Mouse (Mus musculus): Measurements from ENCODE around the gene Ikzf4. TPM values are rescaled to one million over a fixed set of nuclear protein-coding genes. Genes with fewer than 3 reads are reported as not detected.
A peak's percentile ranks its signal among the peaks of the same experiment; 100 is the strongest.

The Ikzf4 gene
- polyA plus RNA-seq (2012; rRNA removed) = 11.1 and 11.6 TPM in 2 replicates

DNA sequence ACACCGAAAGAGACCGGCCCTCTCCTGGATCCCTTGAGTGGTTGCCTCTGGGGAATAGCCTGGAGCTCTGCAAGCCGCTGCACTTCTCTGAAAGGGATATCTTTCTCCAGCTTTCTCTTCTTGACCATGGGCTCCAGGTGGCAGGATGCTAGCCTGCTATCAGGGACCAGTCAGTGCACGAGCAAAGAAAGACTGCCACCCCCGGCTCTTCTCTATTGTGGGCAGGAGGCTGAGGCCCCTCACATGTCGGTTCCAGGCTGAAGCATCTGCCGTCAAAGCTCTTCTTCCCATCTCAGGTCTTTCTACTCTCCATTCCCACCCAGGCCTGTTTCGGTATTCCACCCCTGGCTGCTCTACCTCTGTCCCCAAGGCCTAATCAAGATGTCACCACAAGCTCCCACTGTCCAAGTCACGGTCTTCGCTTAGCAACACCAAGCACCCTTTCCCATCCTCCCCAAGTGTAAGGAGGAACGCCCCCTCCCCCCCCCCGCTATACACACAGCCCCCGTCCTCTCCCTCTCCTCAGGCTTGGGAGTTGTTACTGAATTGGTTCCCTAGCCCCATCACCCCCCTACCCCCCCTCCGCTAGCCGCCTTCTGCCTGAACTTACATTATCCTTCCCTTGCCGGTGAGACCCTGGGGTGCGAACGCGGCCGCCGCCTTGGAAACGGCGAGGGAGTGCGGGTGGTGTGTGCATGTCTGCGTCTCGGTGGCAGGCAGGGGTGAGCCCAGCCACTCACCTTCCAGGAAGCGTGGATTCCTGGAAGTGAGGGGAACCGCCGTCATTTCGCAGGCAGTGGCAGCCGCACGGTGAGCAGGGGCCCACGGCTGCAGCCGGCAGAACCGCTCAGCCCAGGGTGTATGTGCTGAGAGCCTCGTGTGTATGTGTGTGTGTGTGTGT lies at the start of gene Ikzf4:
TSS of gene Ikzf4 (minus strand) at position 881 of the 901 bp plus-strand sequence.
- DNase-seq (ENCODE audit: extremely low spot score in 1 of 2, low spot score in 1 of 2) = peak in 1 of 2 experiments; percentile 49

GRCm38 (mm10) chr10:128695411-128695991 lies 49.7 kb upstream of the Ikzf4 start:
- DNase-seq (ENCODE audit: extremely low spot score in 1 of 2, low spot score in 1 of 2) = no peak

- peak in 1 of 2 experiments; percentile 65 for DNase-seq (ENCODE audit: extremely low spot score in 1 of 2, low spot score in 1 of 2)
These were observed 28.7 kb upstream of the Ikzf4 start for GRCm38 (mm10) chr10:128674469-128675008.

GRCm38 (mm10) chr10:128673763-128674468 lies 28.1 kb upstream of the Ikzf4 start, which contains the start of gene Suox:
Suox (minus strand) TSS chr10:128674073.
- peak; percentile 67 to 77 for DNase-seq (ENCODE audit: extremely low spot score in 1 of 2, low spot score in 1 of 2)

DNA sequence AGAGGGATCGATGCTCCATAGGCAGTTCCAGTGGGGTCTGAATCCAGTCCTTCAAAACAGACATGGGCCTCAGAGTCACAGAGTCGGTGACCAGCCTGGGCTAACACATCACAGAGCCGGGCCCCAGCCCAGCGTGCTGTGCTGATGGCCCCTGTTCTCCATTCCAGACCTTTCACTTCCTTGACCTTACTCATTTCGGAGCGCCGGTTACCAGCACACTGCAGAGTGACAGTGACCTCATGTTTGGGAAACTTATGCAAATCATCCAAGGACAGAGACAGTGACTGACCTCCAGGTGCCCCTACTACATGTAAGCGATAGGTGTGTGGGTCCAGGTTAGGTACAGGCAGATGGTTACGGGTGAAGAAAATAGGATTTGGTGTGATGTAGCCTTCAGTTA lies 25.4 kb upstream of the Ikzf4 start:
- no peak for DNase-seq (ENCODE audit: extremely low spot score in 1 of 2, low spot score in 1 of 2)

DNA sequence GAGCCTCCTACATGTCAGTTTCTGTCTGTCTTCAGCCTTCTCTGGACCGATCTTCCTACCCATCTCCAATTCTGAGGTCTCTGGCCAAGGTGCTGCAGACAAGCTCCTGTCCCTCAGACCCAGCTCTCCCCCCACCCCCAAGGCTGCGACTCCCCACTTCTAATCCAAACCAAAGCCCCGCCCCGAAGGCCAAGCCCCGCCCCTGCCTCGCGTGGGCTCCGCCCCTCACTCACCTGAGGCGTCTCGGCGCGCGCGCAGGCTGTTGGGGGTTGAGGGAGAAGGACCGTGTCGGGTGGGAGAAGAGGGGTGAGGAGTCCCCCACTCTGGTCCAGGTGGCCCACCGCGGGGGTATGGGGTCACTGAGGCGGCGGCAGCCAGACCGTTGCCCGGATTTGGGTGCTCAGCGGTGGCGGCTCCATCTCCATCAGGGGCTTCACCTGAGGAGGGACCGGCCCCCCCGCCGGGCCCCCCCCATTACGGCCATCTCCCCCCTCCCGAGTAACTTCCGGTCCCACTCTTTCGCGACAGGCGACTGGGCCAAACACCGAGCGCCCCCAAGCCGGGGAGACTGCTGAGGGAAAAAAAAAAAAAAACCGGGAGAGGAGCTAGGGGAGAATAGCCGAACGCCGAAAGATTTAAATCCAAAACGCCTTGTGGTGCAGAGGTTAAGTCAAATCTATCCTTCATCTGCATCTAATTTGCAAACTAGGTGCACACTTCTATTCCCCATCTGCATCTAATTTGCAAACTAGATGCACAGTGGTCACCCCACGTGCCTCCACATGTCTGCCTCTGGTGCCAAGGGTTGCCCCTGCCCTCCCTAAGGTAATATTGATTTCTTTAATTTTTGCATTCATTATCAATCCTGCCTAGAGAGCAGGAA lies 23.2 kb upstream of the Ikzf4 start:
- peak in 1 of 2 experiments; percentile 72 for DNase-seq (ENCODE audit: extremely low spot score in 1 of 2, low spot score in 1 of 2)

- no peak for DNase-seq (ENCODE audit: extremely low spot score in 1 of 2, low spot score in 1 of 2)
These were observed 20.0 kb upstream of the Ikzf4 start for GRCm38 (mm10) chr10:128665806-128666205.

GRCm38 (mm10) chr10:128665307-128665706 lies 19.5 kb upstream of the Ikzf4 start:
- no peak for DNase-seq (ENCODE audit: extremely low spot score in 1 of 2, low spot score in 1 of 2)

DNA sequence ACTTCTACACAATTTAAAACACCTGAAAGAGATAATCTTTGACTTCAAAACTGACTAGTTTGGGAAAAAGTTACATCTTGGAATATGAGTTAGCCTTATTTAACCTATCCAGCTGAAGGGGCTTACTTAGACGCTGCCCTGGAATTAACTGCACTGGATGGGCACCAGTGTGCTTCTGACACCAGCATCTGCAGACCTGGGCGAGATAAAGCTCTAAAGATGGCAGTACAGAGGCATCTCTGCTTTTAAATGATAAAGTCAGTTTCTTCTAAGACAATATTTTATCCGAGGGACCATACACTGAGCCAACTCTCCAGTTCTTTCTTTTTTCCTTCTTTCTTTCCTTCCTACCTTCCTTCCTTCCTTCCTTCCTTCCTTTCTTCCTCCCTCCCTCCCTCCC lies 19.0 kb upstream of the Ikzf4 start:
- no peak for DNase-seq (ENCODE audit: extremely low spot score in 1 of 2, low spot score in 1 of 2)

DNA sequence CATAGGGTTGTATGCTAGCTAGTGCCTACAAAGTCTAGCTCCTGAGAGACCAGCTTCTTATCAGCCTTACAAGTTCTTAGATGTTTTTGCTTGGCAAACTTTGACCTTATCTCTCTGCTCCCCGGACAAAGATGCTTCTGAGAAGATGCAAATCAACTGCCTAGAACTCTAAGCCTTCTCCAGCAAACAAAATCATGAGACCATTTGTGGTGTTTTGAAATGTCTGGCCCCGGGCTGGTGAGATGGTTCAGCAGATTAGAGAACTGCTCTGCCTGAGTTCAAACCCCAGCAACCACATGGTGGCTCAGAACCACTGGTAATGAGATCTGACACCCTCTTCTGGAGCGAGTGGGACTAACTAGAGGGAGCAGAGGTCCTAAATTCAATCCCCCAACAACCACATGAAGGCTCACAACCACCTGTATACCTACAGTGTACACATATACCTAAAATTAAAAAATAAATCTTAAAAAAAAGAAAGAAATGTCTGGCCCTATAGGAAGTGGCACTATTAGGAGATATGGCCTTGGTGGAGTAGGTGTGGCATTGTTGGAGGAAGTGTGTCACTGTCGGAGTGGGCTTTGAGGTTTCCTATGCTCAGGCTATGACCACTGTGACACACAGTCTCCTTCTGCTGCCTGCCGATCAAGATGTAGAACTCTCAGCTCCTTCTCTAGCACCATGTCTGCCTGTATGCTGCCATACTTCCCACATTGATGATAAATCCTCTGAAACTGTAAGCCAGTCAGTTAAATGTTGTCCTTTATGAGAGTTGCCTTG lies 17.8 kb upstream of the Ikzf4 start:
- DNase-seq (ENCODE audit: extremely low spot score in 1 of 2, low spot score in 1 of 2) = no peak

DNA sequence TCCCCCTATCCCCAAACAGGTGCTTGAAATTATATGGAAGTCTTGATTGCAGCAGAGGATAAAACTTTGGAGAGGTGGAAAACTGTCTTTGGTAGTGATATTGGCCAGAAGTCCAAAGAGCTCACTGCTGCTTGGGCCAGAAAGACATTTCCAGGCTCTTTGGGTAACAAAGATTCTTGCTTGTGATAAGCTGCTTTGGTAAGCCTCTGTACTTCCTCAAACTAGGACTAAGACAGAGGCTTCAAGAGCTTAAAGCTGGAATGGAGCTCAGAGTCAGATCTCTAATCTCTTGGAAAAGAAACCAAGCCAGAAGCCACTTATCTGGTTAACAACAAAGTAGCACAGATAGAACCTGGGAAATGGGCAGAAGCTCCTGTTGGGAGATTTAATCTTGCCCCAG lies 16.7 kb upstream of the Ikzf4 start:
- no peak for DNase-seq (ENCODE audit: extremely low spot score in 1 of 2, low spot score in 1 of 2)

DNA sequence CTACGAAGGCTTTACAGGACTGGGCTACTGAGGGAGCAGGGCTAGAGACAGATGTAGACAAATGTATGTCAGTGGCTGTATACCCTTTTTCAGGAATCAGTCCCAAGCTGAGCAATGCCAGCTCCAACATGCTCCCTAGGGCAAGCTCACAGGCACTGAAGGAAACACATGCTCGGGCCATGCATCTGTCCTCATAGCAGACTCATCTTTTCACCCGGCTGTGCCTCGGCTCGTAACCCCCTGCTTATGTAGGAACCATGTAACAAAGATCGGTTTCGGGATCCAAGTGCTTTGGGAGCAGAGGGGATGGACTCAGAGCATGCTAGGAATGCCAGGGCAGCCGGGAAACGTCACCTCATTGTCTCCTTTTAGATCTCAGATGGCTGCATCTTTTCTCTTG lies 13.7 kb upstream of the Ikzf4 start:
- DNase-seq (ENCODE audit: extremely low spot score in 1 of 2, low spot score in 1 of 2) = no peak

GRCm38 (mm10) chr10:128657844-128658243 lies 12.1 kb upstream of the Ikzf4 start:
- DNase-seq (ENCODE audit: extremely low spot score in 1 of 2, low spot score in 1 of 2) = no peak

DNA sequence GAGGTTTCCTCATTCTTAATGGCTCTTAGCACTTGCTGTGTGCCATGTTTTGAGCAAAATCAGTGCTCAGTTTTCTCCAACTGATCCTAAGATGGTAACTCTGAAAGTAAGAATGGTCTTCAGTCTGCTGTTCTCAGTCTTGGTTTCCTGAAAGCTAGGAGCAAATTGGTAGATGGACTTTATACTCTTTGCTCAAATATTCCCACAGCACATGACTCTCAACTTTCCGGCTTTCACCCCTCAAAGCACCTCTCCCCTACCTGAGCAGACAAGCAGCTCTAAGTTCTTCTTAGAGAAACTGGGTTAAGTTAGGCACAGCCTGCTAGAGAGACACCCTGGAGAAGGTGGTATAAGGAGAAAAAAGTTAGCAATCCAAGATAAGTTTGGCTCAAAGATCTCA lies 10.9 kb upstream of the Ikzf4 start:
- DNase-seq (ENCODE audit: extremely low spot score in 1 of 2, low spot score in 1 of 2) = no peak

DNA sequence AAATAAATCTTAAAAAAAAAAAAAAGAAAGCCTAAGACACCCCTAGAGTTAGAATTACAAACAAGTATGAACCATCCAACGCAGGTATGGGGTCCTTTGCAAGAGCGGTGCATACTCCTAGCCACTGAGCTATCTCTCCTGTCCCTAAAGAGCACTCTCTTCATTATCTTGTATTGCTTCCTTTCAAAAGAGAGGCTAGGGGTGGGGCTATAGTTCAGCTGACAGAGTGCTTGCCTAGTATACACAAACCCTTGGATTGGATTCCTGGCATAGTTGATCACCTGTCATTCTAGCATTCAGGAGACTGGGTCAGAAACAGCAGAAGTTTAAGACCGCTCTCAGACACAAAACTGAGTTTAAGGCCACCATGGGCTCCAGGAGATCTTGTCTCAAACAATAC lies 9.5 kb upstream of the Ikzf4 start:
- DNase-seq (ENCODE audit: extremely low spot score in 1 of 2, low spot score in 1 of 2) = no peak

DNA sequence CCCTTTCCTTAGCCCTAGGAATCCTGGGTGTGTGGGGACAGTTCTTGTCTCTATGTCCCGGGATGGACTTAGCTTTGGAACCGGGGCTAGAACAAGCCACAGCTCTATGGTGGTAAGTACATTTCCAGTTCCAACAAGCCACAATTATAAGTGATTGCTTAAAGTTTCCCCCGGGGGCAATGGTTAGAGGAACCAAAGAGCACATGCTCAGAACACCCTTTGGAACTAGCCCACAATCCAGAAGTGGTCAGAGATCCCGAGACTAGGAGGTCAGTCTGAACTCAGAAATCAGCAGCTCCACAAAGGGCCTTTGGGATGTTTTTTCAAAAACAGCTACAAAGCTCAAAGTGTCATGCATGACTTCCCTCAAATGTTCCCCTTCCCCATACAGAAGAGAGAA lies 8.1 kb upstream of the Ikzf4 start:
- no peak for DNase-seq (ENCODE audit: extremely low spot score in 1 of 2, low spot score in 1 of 2)

DNA sequence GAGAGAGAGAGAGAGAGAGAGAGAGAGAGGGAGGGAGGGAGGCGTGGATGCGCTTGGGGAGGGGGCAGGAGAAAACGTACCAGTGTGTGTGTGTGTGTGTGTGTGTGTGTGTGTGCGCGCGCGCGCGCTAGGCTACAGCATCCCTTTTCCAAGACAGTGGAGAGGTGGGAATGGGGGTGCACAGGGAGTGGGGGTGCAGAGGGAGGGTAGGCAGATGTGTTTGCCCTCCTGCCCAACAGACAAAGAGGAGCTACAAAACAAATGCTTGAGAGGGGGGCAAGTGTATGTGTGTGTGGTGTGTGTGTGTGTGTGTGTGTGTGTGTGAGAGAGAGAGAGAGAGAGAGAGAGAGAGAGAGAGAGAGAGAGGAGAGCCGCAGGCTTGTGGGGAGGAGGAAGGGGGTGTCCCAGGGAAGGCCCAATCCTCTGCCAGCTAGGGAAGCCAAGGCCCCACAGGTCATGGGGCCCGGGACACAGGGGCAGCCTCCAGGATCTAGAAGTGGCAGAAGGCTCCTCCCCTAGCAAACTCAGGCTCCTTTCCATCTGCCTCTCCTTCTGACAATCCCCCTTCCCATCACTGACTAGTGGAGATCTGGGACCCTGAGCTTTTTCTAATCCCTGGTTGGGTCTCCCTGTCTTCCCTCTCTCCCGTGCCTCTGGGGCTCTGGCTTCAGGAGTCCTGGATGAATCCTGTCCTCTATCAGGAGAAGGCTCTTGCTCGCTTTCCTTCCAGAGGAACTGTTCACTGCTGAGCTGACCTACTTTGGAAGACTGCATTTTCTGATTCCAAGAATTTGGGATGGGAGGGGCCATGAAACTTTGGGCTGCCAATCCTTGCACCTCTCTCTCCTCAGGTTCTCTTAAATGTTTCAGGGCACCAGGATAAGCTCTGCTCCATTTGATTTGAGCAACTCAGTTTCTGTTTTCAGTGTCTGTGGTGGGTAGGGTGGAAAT lies 623 bp upstream of the Ikzf4 start:
- peak in 1 of 2 experiments; percentile 55 for DNase-seq (ENCODE audit: extremely low spot score in 1 of 2, low spot score in 1 of 2)

DNA sequence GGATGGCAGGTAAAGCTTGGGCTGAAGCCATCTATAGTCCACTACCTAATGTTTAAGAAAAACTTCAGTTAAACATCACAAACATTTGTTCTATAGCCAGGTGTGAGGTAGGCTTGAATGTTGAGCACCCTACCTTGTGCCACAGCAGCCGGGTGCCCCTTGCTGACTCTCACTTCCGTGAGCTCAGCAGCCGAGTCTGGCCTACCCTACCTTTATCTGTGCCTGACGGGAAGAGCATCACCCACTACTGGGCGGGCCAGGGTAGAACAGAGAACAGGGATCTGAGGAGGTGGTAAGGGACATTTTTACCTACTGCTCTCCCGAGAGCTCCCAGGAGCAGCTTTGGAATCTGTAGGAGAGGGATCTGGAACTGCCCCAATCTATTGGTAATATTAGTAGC lies 3.0 kb downstream of the Ikzf4 start:
- no peak for DNase-seq (ENCODE audit: extremely low spot score in 1 of 2, low spot score in 1 of 2)

All from frontal cortex, adult 2 months (tissue).